Comparison of ENCODE assay signal across 26 mouse cellular contexts in the genomic region with DNA sequence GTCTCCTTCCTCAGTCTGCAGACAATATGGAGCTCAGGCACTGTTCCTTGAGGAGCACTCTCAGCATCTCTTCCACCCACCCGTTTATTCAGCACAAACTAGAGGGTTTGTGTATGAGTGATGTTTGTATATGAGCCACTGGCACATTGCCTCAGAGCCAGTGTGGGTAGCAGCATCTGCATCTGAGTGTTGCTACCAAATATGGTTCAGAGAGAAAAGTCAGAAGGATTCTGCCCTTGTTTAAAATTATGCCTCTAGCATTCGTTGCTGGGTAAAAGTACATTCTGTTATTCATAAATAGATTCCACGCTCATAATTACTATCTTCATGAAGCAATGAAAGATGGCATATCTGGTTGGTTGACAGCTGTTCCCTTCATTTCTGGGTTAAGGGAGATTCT. TPM values are rescaled to one million over a fixed set of nuclear protein-coding genes. Genes with fewer than 3 reads are reported as not detected.
DNase-seq lines count a peak whose midpoint lies in the region; ATAC-seq and TF ChIP-seq lines count a peak whose summit lies in the region.
"Had no signal": no experiment of that assay in that cellular context is flagged by ENCODE, and none has a peak within 500 bp of the region (broad histone marks: within the 10 kb centered on the region; RNA-seq: fewer than 3 reads in every experiment).

No protein-coding gene starts in this region.

- TF ChIP-seq EP300 in stomach, postnatal 0 days (optimal IDR thresholded peaks at IDR 0.05), result no peak

- no peaks in the 10 kb centered on the region for H3K79me2 ChIP-seq in myocyte (ENCODE audit: control insufficient read depth, insufficient read depth)

- TF ChIP-seq POLR2A in myocyte (IDR thresholded peaks at IDR 0.05; ENCODE audit: insufficient read length, low read depth), result no peak

- no peak overlapping the region for H3K27ac ChIP-seq in stomach, postnatal 0 days (replicated peaks)
- H3K27ac ChIP-seq: forebrain, embryonic 12.5 days; heart, embryonic 10.5 days; hindbrain, embryonic 15.5 days; neural tube, embryonic 15.5 days had no signal

- peak; percentile 29 to 57 for DNase-seq in frontal cortex, adult 2 months (ENCODE audit: extremely low spot score in 1 of 2, low spot score in 1 of 2)
- DNase-seq in frontal cortex, postnatal 10 days (ENCODE audit: low spot score in 2 of 2), result no peak
- peak; percentile 40 to 69 for DNase-seq in left cerebral cortex, postnatal 14 days (ENCODE audit: low spot score in 2 of 2)
- no peak for DNase-seq in left cerebral cortex, postnatal 4 days
- peak; percentile 76 for DNase-seq in brain, adult 2 months (ENCODE audit: low read depth, low spot score)
- no peak for DNase-seq in stomach, postnatal 0 days (ENCODE audit: low spot score)
- DNase-seq: adrenal gland, adult 2 months; B cell, adult 2 months; cerebellum, adult 18-20 months; cerebellum, postnatal 14 days; gastrocnemius, postnatal 10 days; heart, postnatal 4 days; kidney, adult 2 months; kidney, postnatal 25 days; liver, postnatal 0 days; lung, postnatal 10 days; thymus, adult 18-20 months; thymus, postnatal 36 days had no signal

- H3ac ChIP-seq in myocyte (ENCODE audit: control insufficient read depth, insufficient read length), result no peak overlapping the region

- peak overlapping the region; percentile 12 for H3K4me2 ChIP-seq in myocyte (ENCODE audit: low read depth)
- H3K4me2 ChIP-seq in stomach, postnatal 0 days (replicated peaks; ENCODE audit: low read depth), result no peak overlapping the region
- H3K4me2 ChIP-seq: forebrain, embryonic 12.5 days; hindbrain, embryonic 15.5 days; midbrain, embryonic 11.5 days; neural tube, embryonic 15.5 days had no signal

- H3K27me3 ChIP-seq in myocyte (ENCODE audit: control insufficient read depth, insufficient read depth, insufficient read length), result no peaks in the 10 kb centered on the region
- H3K27me3 ChIP-seq in stomach, postnatal 0 days (ENCODE audit: control insufficient read depth, insufficient read depth, low read length), result no peaks in the 10 kb centered on the region
- H3K27me3 ChIP-seq: CH12.LX; forebrain, embryonic 12.5 days; hindbrain, embryonic 15.5 days; neural tube, embryonic 15.5 days had no signal

- intact Hi-C loops in left cerebral cortex, postnatal 14 days (cut with DNase I), result no loop called here
- intact Hi-C loops in left cerebral cortex, postnatal 4 days (cut with DNase I), result no loop called here

- 59% methylated on average over 3 of the region's 3 CpGs for WGBS in stomach, postnatal 0 days

- H3K9me3 ChIP-seq in stomach, postnatal 0 days (ENCODE audit: control insufficient read depth, low read length), result no peaks in the 10 kb centered on the region
- H3K9me3 ChIP-seq: forebrain, embryonic 12.5 days; G1E; heart, embryonic 10.5 days; hindbrain, embryonic 15.5 days; neural tube, embryonic 15.5 days had no signal

- no peaks in the 10 kb centered on the region for H3K4me1 ChIP-seq in stomach, postnatal 0 days (replicated peaks; ENCODE audit: control insufficient read depth, insufficient read depth)
- H3K4me1 ChIP-seq: forebrain, embryonic 12.5 days; hindbrain, embryonic 15.5 days; neural tube, embryonic 15.5 days had no signal

- H3K4me3 ChIP-seq in myocyte, result no peak overlapping the region
- H3K4me3 ChIP-seq in stomach, postnatal 0 days (ENCODE audit: low read depth, low read length), result no peak overlapping the region
- H3K4me3 ChIP-seq: forebrain, embryonic 12.5 days; heart, embryonic 10.5 days; hindbrain, embryonic 15.5 days; neural tube, embryonic 15.5 days had no signal

- H3K9ac ChIP-seq in stomach, postnatal 0 days (ENCODE audit: low read length), result no peak overlapping the region
- H3K9ac ChIP-seq: forebrain, embryonic 12.5 days; hindbrain, embryonic 15.5 days; liver, postnatal 0 days; neural tube, embryonic 15.5 days had no signal

- no peak for ATAC-seq in stomach, postnatal 0 days (ENCODE audit: low FRiP score, low TSS enrichment)
- ATAC-seq: liver, postnatal 0 days had no signal

- TF ChIP-seq CTCF in stomach, postnatal 0 days (IDR thresholded peaks at IDR 0.05; ENCODE audit: low read depth), result no peak

- no peaks in the 10 kb centered on the region for H3K36me3 ChIP-seq in myocyte (ENCODE audit: control insufficient read depth, insufficient read depth)
- H3K36me3 ChIP-seq in stomach, postnatal 0 days (ENCODE audit: control insufficient read depth, insufficient read depth, low read length), result no peaks in the 10 kb centered on the region
- H3K36me3 ChIP-seq: forebrain, embryonic 12.5 days; G1E; heart, embryonic 10.5 days; hindbrain, embryonic 15.5 days; neural tube, embryonic 15.5 days had no signal

TF ChIP-seq in myocyte, 11 proteins besides CTCF, POLR2A, EP300 and RAD21:
- no peak for TF ChIP-seq MYOD1 (IDR thresholded peaks at IDR 0.05; ENCODE audit: control insufficient read depth in 1 of 3, insufficient read length in 2 of 3, low read depth in 2 of 3)
- no peak for TF ChIP-seq TCF12 (IDR thresholded peaks at IDR 0.05; ENCODE audit: insufficient read depth, poor library complexity, severe bottlenecking)
- TF ChIP-seq E2F4 (IDR thresholded peaks at IDR 0.05; ENCODE audit: insufficient read depth), result no peak
- no peak for TF ChIP-seq TCF3 (IDR thresholded peaks at IDR 0.05; ENCODE audit: insufficient read length, low read depth)
- TF ChIP-seq SRF (IDR thresholded peaks at IDR 0.05; ENCODE audit: control insufficient read depth, insufficient read length, low read depth), result no peak
- TF ChIP-seq REST (IDR thresholded peaks at IDR 0.05; ENCODE audit: insufficient read depth, insufficient read length), result no peak
- no peak for TF ChIP-seq MAX (IDR thresholded peaks at IDR 0.05; ENCODE audit: low read depth)
- no peak for TF ChIP-seq POLR2AphosphoS2 (IDR thresholded peaks at IDR 0.05; ENCODE audit: insufficient read length, low read depth)
- no peak for TF ChIP-seq CEBPB (IDR thresholded peaks at IDR 0.05; ENCODE audit: insufficient read depth, poor library complexity, severe bottlenecking)
- no peak for TF ChIP-seq MYOG (IDR thresholded peaks at IDR 0.05; ENCODE audit: control insufficient read depth in 1 of 3, insufficient read depth in 1 of 3, insufficient read length in 2 of 3, low read depth in 2 of 3)
- TF ChIP-seq USF1 (IDR thresholded peaks at IDR 0.05; ENCODE audit: low read depth), result no peak

RNA-seq across cellular contexts. Expression of a gene that starts 15.7 kb away (rescaled TPM):
- 7.5 and 8.5 TPM in 2 replicates for polyA plus RNA-seq in frontal cortex, adult 2 months (2012; rRNA removed)
- total RNA-seq in left cerebral cortex, postnatal 14 days (2021), result 1 to 10 TPM; 3.2 to 6.5 TPM
- 1 to 10 TPM; 2.9 to 3.4 TPM for total RNA-seq in left cerebral cortex, postnatal 4 days (2021)
- polyA plus RNA-seq in myocyte (2012; fragmentation: generic; extraction: Trizol), result 1.3 TPM
- polyA plus RNA-seq in stomach, postnatal 0 days (2015; fragmentation: Nextera tagmentation; extraction: Ambion mirVana), result 52.7 and 55.9 TPM in 2 replicates
- polyA plus RNA-seq: G1E had no signal

Comparison
In these comparisons a context has a peak if more than half of its experiments do, and no peak if none do; other contexts are left out.
1. DNase-seq: peak in frontal cortex, adult 2 months (2 of 2), left cerebral cortex, postnatal 14 days (2 of 2) and brain, adult 2 months (single experiment); none in frontal cortex, postnatal 10 days (0 of 2), left cerebral cortex, postnatal 4 days (single experiment) and stomach, postnatal 0 days (single experiment).